Comparison of ENCODE assay signal across 8 mouse cellular contexts in genomic region chr8:85027922-85028321, GRCm38 (mm10). TPM values are rescaled to one million over a fixed set of nuclear protein-coding genes. Genes with fewer than 3 reads are reported as not detected.
DNase-seq lines count a peak whose midpoint lies in the region; ATAC-seq and TF ChIP-seq lines count a peak whose summit lies in the region.

No protein-coding gene starts in this region.

- TF ChIP-seq CTCF in lung, postnatal 0 days (IDR thresholded peaks at IDR 0.05) = peak; percentile 18; the same call in 1 of the 2 replicates
- peak; percentile 36; the same call in 1 of the 2 replicates for TF ChIP-seq CTCF in intestine, postnatal 0 days (IDR thresholded peaks at IDR 0.05; ENCODE audit: low read depth)

- H3K9ac ChIP-seq in lung, postnatal 0 days (replicated peaks; ENCODE audit: low read depth) = peak overlapping the region; percentile 95; the same call in 1 of the 2 replicates
- peak overlapping the region; percentile 96 for H3K9ac ChIP-seq in intestine, postnatal 0 days (ENCODE audit: low read depth, low read length)
- H3K9ac ChIP-seq in neural tube, embryonic 15.5 days (replicated peaks) = peak overlapping the region; percentile 100

- H3K4me3 ChIP-seq in lung, postnatal 0 days (ENCODE audit: low read depth, low read length) = peak overlapping the region; percentile 88
- peak overlapping the region; percentile 99 for H3K4me3 ChIP-seq in embryonic facial prominence, embryonic 10.5 days
- peak overlapping the region; percentile 99 for H3K4me3 ChIP-seq in intestine, postnatal 0 days (ENCODE audit: low read depth, low read length)
- peak overlapping the region; percentile 100 for H3K4me3 ChIP-seq in neural tube, embryonic 15.5 days (replicated peaks)

- TF ChIP-seq EP300 in lung, postnatal 0 days (IDR thresholded peaks at IDR 0.05) = no peak

- peak; percentile 28 for DNase-seq in lung, postnatal 0 days (ENCODE audit: low spot score)
- DNase-seq in lung, postnatal 25 days (ENCODE audit: low spot score) = no peak
- no peak for DNase-seq in embryonic facial prominence, embryonic 10.5 days (ENCODE audit: low spot score)
- no peak for DNase-seq in kidney, adult 11 months

- no peaks in the 10 kb centered on the region for H3K27me3 ChIP-seq in lung, postnatal 0 days (replicated peaks; ENCODE audit: insufficient read depth, low read length)
- H3K27me3 ChIP-seq in embryonic facial prominence, embryonic 10.5 days (replicated peaks; ENCODE audit: low read depth, poor library complexity, severe bottlenecking) = no peaks in the 10 kb centered on the region
- H3K27me3 ChIP-seq in intestine, postnatal 0 days (replicated peaks; ENCODE audit: control insufficient read depth, insufficient read depth, low read length) = no peaks in the 10 kb centered on the region
- H3K27me3 ChIP-seq in neural tube, embryonic 15.5 days (replicated peaks) = no peaks in the 10 kb centered on the region

- no peak for ATAC-seq in lung, postnatal 0 days
- no peak for ATAC-seq in intestine, postnatal 0 days
- no peak for ATAC-seq in neural tube, embryonic 15.5 days (ENCODE audit: low FRiP score)
- ATAC-seq in megakaryocyte-erythroid progenitor cell, adult 5-6 weeks (replicated peaks; ENCODE audit: low FRiP score, low TSS enrichment, poor library complexity, severe bottlenecking) = no peak
- ATAC-seq in erythroid progenitor cell, adult 5-6 weeks (replicated peaks; ENCODE audit: low FRiP score, poor library complexity, severe bottlenecking) = no peak

- H3K36me3 ChIP-seq in lung, postnatal 0 days (ENCODE audit: insufficient read depth, low read length) = peaks cover 10% of the 10 kb centered on the region
- peaks cover 56% of the 10 kb centered on the region for H3K36me3 ChIP-seq in embryonic facial prominence, embryonic 10.5 days (replicated peaks)
- peaks cover 33% of the 10 kb centered on the region for H3K36me3 ChIP-seq in intestine, postnatal 0 days (ENCODE audit: control insufficient read depth, insufficient read depth)
- H3K36me3 ChIP-seq in neural tube, embryonic 15.5 days = peaks cover 41% of the 10 kb centered on the region

- WGBS in lung, postnatal 0 days = 11% methylated on average over 2 of the region's 2 CpGs
- WGBS in embryonic facial prominence, embryonic 10.5 days = 33% methylated on average over 2 of the region's 2 CpGs
- WGBS in intestine, postnatal 0 days = 7% methylated on average over 2 of the region's 2 CpGs
- 26% methylated on average over 2 of the region's 2 CpGs for WGBS in neural tube, embryonic 15.5 days

- H3K27ac ChIP-seq in lung, postnatal 0 days (ENCODE audit: low read length) = no peak overlapping the region
- no peak overlapping the region for H3K27ac ChIP-seq in embryonic facial prominence, embryonic 10.5 days (replicated peaks)
- H3K27ac ChIP-seq in intestine, postnatal 0 days (ENCODE audit: low read depth, low read length) = no peak overlapping the region
- no peak overlapping the region for H3K27ac ChIP-seq in neural tube, embryonic 15.5 days (replicated peaks)

- H3K4me1 ChIP-seq in lung, postnatal 0 days (ENCODE audit: insufficient read depth, low read depth, low read length) = peaks cover 23% of the 10 kb centered on the region
- peaks cover 42% of the 10 kb centered on the region for H3K4me1 ChIP-seq in embryonic facial prominence, embryonic 10.5 days
- H3K4me1 ChIP-seq in intestine, postnatal 0 days (replicated peaks; ENCODE audit: control insufficient read depth, insufficient read depth, low read length) = 0 out of 2 replicates have a peak, but pooled peaks cover 5% of the 10 kb centered on the region
- peaks cover 51% of the 10 kb centered on the region for H3K4me1 ChIP-seq in neural tube, embryonic 15.5 days

- peak overlapping the region; percentile 88 for H3K4me2 ChIP-seq in lung, postnatal 0 days (replicated peaks; ENCODE audit: low read depth, low read length)
- H3K4me2 ChIP-seq in intestine, postnatal 0 days (replicated peaks; ENCODE audit: low read depth) = peak overlapping the region; percentile 91
- peak overlapping the region; percentile 92 for H3K4me2 ChIP-seq in neural tube, embryonic 15.5 days

- no peaks in the 10 kb centered on the region for H3K9me3 ChIP-seq in lung, postnatal 0 days (ENCODE audit: low read length)
- H3K9me3 ChIP-seq in embryonic facial prominence, embryonic 10.5 days = no peaks in the 10 kb centered on the region
- H3K9me3 ChIP-seq in intestine, postnatal 0 days (ENCODE audit: control insufficient read depth) = no peaks in the 10 kb centered on the region
- H3K9me3 ChIP-seq in neural tube, embryonic 15.5 days (replicated peaks) = no peaks in the 10 kb centered on the region

RNA-seq across cellular contexts. Expression of gene Trir, which starts 1.3 kb away (rescaled TPM):
- polyA plus RNA-seq in lung, postnatal 0 days (2015; fragmentation: Nextera tagmentation; extraction: Ambion mirVana) = 116 and 126 TPM in 2 replicates
- polyA plus RNA-seq in embryonic facial prominence, embryonic 10.5 days (2016; fragmentation: Nextera tagmentation; extraction: Ambion mirVana) = 154 and 157 TPM in 2 replicates
- polyA plus RNA-seq in intestine, postnatal 0 days (2015; fragmentation: Nextera tagmentation; extraction: Ambion mirVana) = 121 and 122 TPM in 2 replicates
- 116 and 124 TPM in 2 replicates for polyA plus RNA-seq in neural tube, embryonic 15.5 days (2015; fragmentation: Nextera tagmentation; extraction: Ambion mirVana)
- 137 and 159 TPM in 2 replicates for total RNA-seq in megakaryocyte-erythroid progenitor cell, adult 5-6 weeks (2014; fragmentation: Nextera tagmentation)
- 342 and 455 TPM in 2 replicates for total RNA-seq in megakaryocyte-erythroid progenitor cell, adult 5-6 weeks (2017)
- total RNA-seq in erythroid progenitor cell, adult 5-6 weeks (2015; ENCODE audit: low replicate concordance) = 143 and 183 TPM in 2 replicates
- total RNA-seq in erythroid progenitor cell, adult 5-6 weeks (2017; ENCODE audit: low replicate concordance) = 140 and 476 TPM in 2 replicates

RNA-seq across cellular contexts. Expression of gene Asna1, which starts 2.8 kb away (rescaled TPM):
- 80.9 and 83.1 TPM in 2 replicates for polyA plus RNA-seq in lung, postnatal 0 days (2015; fragmentation: Nextera tagmentation; extraction: Ambion mirVana)
- polyA plus RNA-seq in embryonic facial prominence, embryonic 10.5 days (2016; fragmentation: Nextera tagmentation; extraction: Ambion mirVana) = 157 TPM in 2 replicates
- 98.4 and 105 TPM in 2 replicates for polyA plus RNA-seq in intestine, postnatal 0 days (2015; fragmentation: Nextera tagmentation; extraction: Ambion mirVana)
- polyA plus RNA-seq in neural tube, embryonic 15.5 days (2015; fragmentation: Nextera tagmentation; extraction: Ambion mirVana) = 148 and 154 TPM in 2 replicates
- 77.3 and 82.3 TPM in 2 replicates for total RNA-seq in megakaryocyte-erythroid progenitor cell, adult 5-6 weeks (2014; fragmentation: Nextera tagmentation)
- 48.6 and 73.5 TPM in 2 replicates for total RNA-seq in megakaryocyte-erythroid progenitor cell, adult 5-6 weeks (2017)
- 42.8 and 69.2 TPM in 2 replicates for total RNA-seq in erythroid progenitor cell, adult 5-6 weeks (2015; ENCODE audit: low replicate concordance)
- 19.0 and 29.3 TPM in 2 replicates for total RNA-seq in erythroid progenitor cell, adult 5-6 weeks (2017; ENCODE audit: low replicate concordance)

RNA-seq across cellular contexts. Expression of gene Tnpo2, which starts 8.8 kb away (rescaled TPM):
- 16.4 and 18.0 TPM in 2 replicates for polyA plus RNA-seq in lung, postnatal 0 days (2015; fragmentation: Nextera tagmentation; extraction: Ambion mirVana)
- 31.2 and 31.5 TPM in 2 replicates for polyA plus RNA-seq in embryonic facial prominence, embryonic 10.5 days (2016; fragmentation: Nextera tagmentation; extraction: Ambion mirVana)
- 9.8 and 10.9 TPM in 2 replicates for polyA plus RNA-seq in intestine, postnatal 0 days (2015; fragmentation: Nextera tagmentation; extraction: Ambion mirVana)
- 54.9 and 55.5 TPM in 2 replicates for polyA plus RNA-seq in neural tube, embryonic 15.5 days (2015; fragmentation: Nextera tagmentation; extraction: Ambion mirVana)
- total RNA-seq in megakaryocyte-erythroid progenitor cell, adult 5-6 weeks (2014; fragmentation: Nextera tagmentation) = 42.2 and 68.5 TPM in 2 replicates
- total RNA-seq in megakaryocyte-erythroid progenitor cell, adult 5-6 weeks (2017) = 20.3 and 28.3 TPM in 2 replicates
- total RNA-seq in erythroid progenitor cell, adult 5-6 weeks (2015; ENCODE audit: low replicate concordance) = 24.9 and 35.6 TPM in 2 replicates
- 31.8 and 40.2 TPM in 2 replicates for total RNA-seq in erythroid progenitor cell, adult 5-6 weeks (2017; ENCODE audit: low replicate concordance)

RNA-seq across cellular contexts. Expression of gene Best2, which starts 13.6 kb away (rescaled TPM):
- polyA plus RNA-seq in lung, postnatal 0 days (2015; fragmentation: Nextera tagmentation; extraction: Ambion mirVana) = not detected in 2 replicates
- polyA plus RNA-seq in embryonic facial prominence, embryonic 10.5 days (2016; fragmentation: Nextera tagmentation; extraction: Ambion mirVana) = 0.08 TPM in 1 of 2 replicates, not detected in the other
- 0.66 TPM in 1 of 2 replicates, not detected in the other for polyA plus RNA-seq in intestine, postnatal 0 days (2015; fragmentation: Nextera tagmentation; extraction: Ambion mirVana)
- polyA plus RNA-seq in neural tube, embryonic 15.5 days (2015; fragmentation: Nextera tagmentation; extraction: Ambion mirVana) = not detected in 2 replicates
- total RNA-seq in megakaryocyte-erythroid progenitor cell, adult 5-6 weeks (2014; fragmentation: Nextera tagmentation) = not detected in 2 replicates
- total RNA-seq in megakaryocyte-erythroid progenitor cell, adult 5-6 weeks (2017) = not detected in 2 replicates
- not detected in 2 replicates for total RNA-seq in erythroid progenitor cell, adult 5-6 weeks (2015; ENCODE audit: low replicate concordance)
- not detected in 2 replicates for total RNA-seq in erythroid progenitor cell, adult 5-6 weeks (2017; ENCODE audit: low replicate concordance)

RNA-seq across cellular contexts. Expression of gene Fbxw9, which starts 31.9 kb away (rescaled TPM):
- 34.8 and 35.6 TPM in 2 replicates for polyA plus RNA-seq in lung, postnatal 0 days (2015; fragmentation: Nextera tagmentation; extraction: Ambion mirVana)
- polyA plus RNA-seq in embryonic facial prominence, embryonic 10.5 days (2016; fragmentation: Nextera tagmentation; extraction: Ambion mirVana) = 21.4 and 25.1 TPM in 2 replicates
- 22.1 and 25.8 TPM in 2 replicates for polyA plus RNA-seq in intestine, postnatal 0 days (2015; fragmentation: Nextera tagmentation; extraction: Ambion mirVana)
- polyA plus RNA-seq in neural tube, embryonic 15.5 days (2015; fragmentation: Nextera tagmentation; extraction: Ambion mirVana) = 60.6 and 68.3 TPM in 2 replicates
- total RNA-seq in megakaryocyte-erythroid progenitor cell, adult 5-6 weeks (2014; fragmentation: Nextera tagmentation) = 11.0 and 21.1 TPM in 2 replicates
- total RNA-seq in megakaryocyte-erythroid progenitor cell, adult 5-6 weeks (2017) = 1.4 and 5.8 TPM in 2 replicates
- 4.3 and 10.5 TPM in 2 replicates for total RNA-seq in erythroid progenitor cell, adult 5-6 weeks (2015; ENCODE audit: low replicate concordance)
- total RNA-seq in erythroid progenitor cell, adult 5-6 weeks (2017; ENCODE audit: low replicate concordance) = 1.4 and 2.8 TPM in 2 replicates
